Mouse (Mus musculus): ENCODE measurements around the gene Gm13693.
"Not testable (repeated sequence)": the region's sequence is repeated elsewhere in the genome, so short reads cannot be mapped to it uniquely, and the experiment has no call there.

The Gm13693 gene

GRCm38 (mm10) chr2:83961203-83961602, at the start of gene Gm13693:
Gm13693 (plus strand) TSS chr2:83961503.
- not testable (repeated sequence) for DNase-seq

- no peak for DNase-seq
Observed at GRCm38 (mm10) chr2:83929478-83930088, 31.7 kb upstream of the Gm13693 start.

- DNase-seq, result peak; percentile 47 to 49
Observed at GRCm38 (mm10) chr2:83940931-83941361, 20.4 kb upstream of the Gm13693 start, which contains the start of gene Zswim2. Zswim2 (minus strand) TSS chr2:83941228.

GRCm38 (mm10) chr2:83941378-83941777, 19.9 kb upstream of the Gm13693 start:
- no peak for DNase-seq

- DNase-seq, result no peak
Observed at GRCm38 (mm10) chr2:83941792-83942191, 19.5 kb upstream of the Gm13693 start.

GRCm38 (mm10) chr2:83955393-83955792, 5.9 kb upstream of the Gm13693 start, which contains the start of gene Gm13698:
Gm13698 (plus strand) TSS chr2:83955693.
- not testable (repeated sequence) for DNase-seq

GRCm38 (mm10) chr2:83967013-83967412, 5.7 kb downstream of the Gm13693 start, which contains the start of gene Gm13695:
Gm13695 (plus strand) TSS chr2:83967313.
- DNase-seq, result not testable (repeated sequence)

GRCm38 (mm10) chr2:83972823-83973222, 11.5 kb downstream of the Gm13693 start, which contains the start of gene Gm13696:
Gm13696 (plus strand) TSS chr2:83973123.
- DNase-seq, result not testable (repeated sequence)

- not testable (repeated sequence) for DNase-seq
Observed at GRCm38 (mm10) chr2:83978633-83979032, 17.3 kb downstream of the Gm13693 start, which contains the start of gene Gm13694. Gm13694 (plus strand) TSS chr2:83978933.

GRCm38 (mm10) chr2:83984443-83984842, 23.1 kb downstream of the Gm13693 start, which contains the start of gene Gm13697:
Gm13697 (plus strand) TSS chr2:83984743.
- DNase-seq, result not testable (repeated sequence)

- not testable (repeated sequence) for DNase-seq
Observed at GRCm38 (mm10) chr2:83990253-83990652, 28.9 kb downstream of the Gm13693 start, which contains the start of gene Gm13691. Gm13691 (plus strand) TSS chr2:83990553.

- DNase-seq, result not testable (repeated sequence)
Observed at GRCm38 (mm10) chr2:83993639-83994255, 32.4 kb downstream of the Gm13693 start.

GRCm38 (mm10) chr2:83994526-83994925, 33.2 kb downstream of the Gm13693 start:
- DNase-seq, result not testable (repeated sequence)

- no peak for DNase-seq
Observed at GRCm38 (mm10) chr2:84008913-84009312, 47.6 kb downstream of the Gm13693 start.

- no peak for DNase-seq
Observed at GRCm38 (mm10) chr2:84009818-84010217, 48.5 kb downstream of the Gm13693 start.
